Mouse (Mus musculus) testis, adult 2 months (tissue): ENCODE measurements at regions not wholly inside any gene's neighbourhood (a gene's known extent, or its start where the extent isn't known, plus 50 kb on each side); places are given as distances from the start of the nearest gene placed in this dataset.
"Not testable (repeated sequence)": the region's sequence is repeated elsewhere in the genome, so short reads cannot be mapped to it uniquely, and the experiment has no call there.

ENCODE experiments used
- H3K27ac ChIP-seq: fragments of 200-500 bp; 2 replicates; pipeline ENCODE4 v1.5.1; 2012; ENCODE audit warnings: low read depth, low read length; ENCODE audit not compliant: control insufficient read depth, insufficient read depth
- H3K27me3 ChIP-seq: fragments of 200-500 bp; 2 replicates; pipeline ENCODE4 v1.6.1; 2012; ENCODE audit warnings: mild to moderate bottlenecking, low read length, moderate library complexity; ENCODE audit not compliant: control insufficient read depth, insufficient read depth
- H3K36me3 ChIP-seq: fragments of 200-500 bp; 2 replicates; pipeline ENCODE4 v1.6.1; 2012; ENCODE audit warnings: mild to moderate bottlenecking, low read length; ENCODE audit not compliant: control insufficient read depth, insufficient read depth
- H3K4me1 ChIP-seq: fragments of 200-500 bp; 2 replicates; pipeline ENCODE4 v1.6.1; 2012; ENCODE audit warnings: low read length; ENCODE audit not compliant: control insufficient read depth, insufficient read depth
- H3K4me3 ChIP-seq: fragments of 200-500 bp; 2 replicates; pipeline ENCODE4 v1.5.1; 2012; ENCODE audit warnings: low read depth, mild to moderate bottlenecking, low read length, moderate library complexity, mixed read lengths; ENCODE audit not compliant: control insufficient read depth
- CTCF ChIP-seq: fragments of 200-500 bp; IDR thresholded peaks from 2 replicates; pipeline ENCODE4 v1.5.1; 2012; ENCODE audit warnings: low read depth, mild to moderate bottlenecking, inconsistent platforms, low read length, moderate library complexity; ENCODE audit not compliant: control insufficient read depth, insufficient read depth, insufficient replicate concordance
- POLR2A ChIP-seq: fragments of 200-500 bp; IDR thresholded peaks from 2 replicates; pipeline ENCODE4 v1.6.1; 2012; ENCODE audit warnings: low read depth, mild to moderate bottlenecking, inconsistent platforms, low read length, moderate library complexity; ENCODE audit not compliant: control insufficient read depth

DNA sequence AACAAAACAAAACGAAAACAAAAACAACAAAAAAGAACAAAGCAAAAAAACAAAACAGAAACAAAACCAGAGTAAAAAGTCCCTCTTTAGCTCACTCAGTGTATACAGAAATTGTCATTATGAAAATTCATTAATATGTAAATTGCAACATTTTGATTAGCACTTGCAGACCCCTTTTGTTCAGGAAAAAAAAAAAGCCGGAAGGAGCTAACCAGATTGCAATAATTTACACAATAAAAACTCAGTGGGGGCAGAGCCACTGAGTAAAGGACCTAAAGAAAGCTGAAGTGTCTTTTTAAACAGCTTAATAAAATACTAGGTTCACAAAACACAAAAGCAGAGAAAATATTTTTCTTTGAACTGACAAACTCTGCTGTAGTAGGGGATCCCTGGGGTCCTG lies 922.5 kb downstream of the Robo1 start:
- H3K27ac ChIP-seq: no peak overlapping the region
- no peaks in the 10 kb centered on the region for H3K27me3 ChIP-seq
- H3K36me3 ChIP-seq: no peaks in the 10 kb centered on the region
- H3K4me1 ChIP-seq: no peaks in the 10 kb centered on the region
- H3K4me3 ChIP-seq: no peak overlapping the region
- no peak for TF ChIP-seq CTCF
- no peak for TF ChIP-seq POLR2A

DNA sequence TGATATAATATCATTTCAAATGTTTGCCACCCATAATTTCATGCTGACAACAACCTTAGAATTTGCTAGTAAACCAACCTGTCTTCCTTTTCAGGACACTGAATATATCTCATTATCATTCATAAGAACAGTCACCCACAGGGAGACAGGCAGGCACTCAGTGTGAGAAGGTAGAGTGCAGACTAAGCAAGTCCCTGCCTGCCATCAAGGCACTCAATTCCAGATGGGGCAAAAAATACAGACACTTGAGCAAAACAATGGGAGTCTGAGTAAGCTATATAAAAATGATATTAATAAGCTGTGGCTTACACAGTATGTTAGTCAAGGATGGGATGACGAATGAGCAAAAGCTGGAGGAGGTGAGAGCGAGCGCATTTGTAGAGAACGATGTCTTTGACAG lies 909.4 kb downstream of the Robo1 start:
- Histone ChIP-seq H3K27ac (no peak overlapping the region), H3K4me1 (peaks cover 2% of the 10 kb centered on the region; the same call in 1 of the 2 replicates), H3K36me3 (no peaks in the 10 kb centered on the region), H3K27me3 (no peaks in the 10 kb centered on the region), H3K4me3 (no peak overlapping the region)
- TF ChIP-seq POLR2A: no peak
- no peak for TF ChIP-seq CTCF

DNA sequence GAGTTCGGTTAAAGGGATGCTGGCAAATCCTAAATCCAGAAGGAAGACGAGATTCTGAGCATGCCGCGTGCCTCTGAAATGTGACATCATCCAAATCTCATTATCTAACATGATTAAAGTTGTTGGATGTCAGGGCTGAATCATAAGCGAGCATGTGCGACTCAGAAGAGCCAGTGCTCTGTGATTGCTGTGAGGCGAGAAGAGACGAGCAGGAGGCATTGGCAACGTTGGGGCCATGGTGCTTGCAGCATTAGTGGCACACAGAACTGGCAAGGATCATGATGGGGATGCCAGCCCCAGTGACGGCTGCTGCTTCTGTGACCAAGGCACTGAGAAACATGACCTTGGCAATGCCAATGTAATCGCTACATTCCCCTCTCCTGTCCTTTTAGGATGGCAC lies 895.4 kb downstream of the Robo1 start:
- Histone ChIP-seq H3K27me3 (no peaks in the 10 kb centered on the region), H3K4me1 (no peaks in the 10 kb centered on the region), H3K27ac (no peak overlapping the region), H3K36me3 (no peaks in the 10 kb centered on the region), H3K4me3 (no peak overlapping the region)
- TF ChIP-seq CTCF (no peak), POLR2A (no peak)

DNA sequence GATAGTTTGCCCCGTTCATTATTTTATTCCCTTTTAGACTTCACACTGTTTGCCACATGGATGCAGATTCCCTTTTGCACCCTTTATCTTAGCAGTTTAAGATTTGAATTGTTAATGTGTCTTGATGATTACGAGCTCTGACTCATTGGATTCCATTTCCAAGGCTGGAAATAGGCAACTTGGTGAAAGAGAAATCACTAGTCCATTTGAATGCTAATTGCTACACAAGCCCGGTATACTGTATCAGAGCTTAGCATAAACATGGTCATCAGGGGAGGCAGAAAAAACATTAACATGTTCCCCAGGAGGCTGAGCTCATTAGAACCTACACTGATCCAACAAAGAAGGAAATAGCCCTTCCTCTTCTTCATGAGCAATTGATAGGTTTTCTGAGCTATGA lies 892.9 kb downstream of the Robo1 start:
- no peaks in the 10 kb centered on the region for H3K27me3 ChIP-seq
- no peak overlapping the region for H3K27ac ChIP-seq
- no peaks in the 10 kb centered on the region for H3K4me1 ChIP-seq
- H3K36me3 ChIP-seq: no peaks in the 10 kb centered on the region
- no peak overlapping the region for H3K4me3 ChIP-seq
- no peak for TF ChIP-seq POLR2A
- TF ChIP-seq CTCF: no peak

DNA sequence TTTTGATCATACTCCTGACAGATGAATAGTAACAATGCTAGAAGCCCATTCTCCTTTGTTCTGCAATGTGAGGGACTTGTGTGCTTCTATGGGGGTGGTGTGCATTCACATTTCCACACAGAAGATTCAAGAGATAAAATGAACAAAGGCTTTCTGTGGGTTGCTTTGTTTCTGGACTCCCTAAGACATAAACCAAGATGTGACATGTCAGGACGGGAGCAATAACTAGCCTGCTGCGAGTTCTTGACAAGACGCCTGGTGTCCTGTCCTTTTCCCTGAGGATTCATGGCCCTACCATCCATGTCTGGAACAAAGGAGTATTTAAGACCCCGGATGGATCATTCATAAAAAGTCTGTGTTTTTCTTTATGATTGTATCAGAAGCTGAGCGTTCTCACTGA lies 874.7 kb downstream of the Robo1 start:
- H3K27me3 ChIP-seq: no peaks in the 10 kb centered on the region

DNA sequence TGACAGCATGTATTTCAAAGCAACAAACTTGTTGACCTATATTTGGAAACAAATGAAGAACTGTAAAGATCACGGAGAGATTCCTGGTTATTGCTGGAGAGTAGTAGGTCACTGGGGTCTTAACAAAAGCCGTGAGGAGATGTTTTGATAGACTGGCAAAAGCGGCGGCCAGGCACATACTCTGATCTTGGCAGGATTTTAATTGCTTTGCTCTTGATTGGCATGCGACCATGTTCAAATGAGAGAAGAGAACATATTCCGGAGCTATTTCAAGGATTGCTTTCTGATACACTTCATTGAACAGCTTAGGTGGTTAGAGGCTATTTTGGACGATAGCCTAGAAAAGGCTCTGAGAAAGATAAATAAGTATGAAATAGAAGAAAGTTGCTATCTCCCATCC lies 874.2 kb downstream of the Robo1 start:
- H3K4me1 ChIP-seq: no peaks in the 10 kb centered on the region
- H3K27ac ChIP-seq: no peak overlapping the region
- no peaks in the 10 kb centered on the region for H3K27me3 ChIP-seq
- H3K36me3 ChIP-seq: no peaks in the 10 kb centered on the region
- H3K4me3 ChIP-seq: no peak overlapping the region
- TF ChIP-seq POLR2A (no peak), CTCF (no peak)

More for the DNA sequence above, 874.7 kb downstream of the Robo1 start:
- TF ChIP-seq CTCF (no peak), POLR2A (no peak)
- H3K4me1 ChIP-seq: no peaks in the 10 kb centered on the region
- H3K27ac ChIP-seq: no peak overlapping the region
- H3K36me3 ChIP-seq: no peaks in the 10 kb centered on the region
- no peak overlapping the region for H3K4me3 ChIP-seq

DNA sequence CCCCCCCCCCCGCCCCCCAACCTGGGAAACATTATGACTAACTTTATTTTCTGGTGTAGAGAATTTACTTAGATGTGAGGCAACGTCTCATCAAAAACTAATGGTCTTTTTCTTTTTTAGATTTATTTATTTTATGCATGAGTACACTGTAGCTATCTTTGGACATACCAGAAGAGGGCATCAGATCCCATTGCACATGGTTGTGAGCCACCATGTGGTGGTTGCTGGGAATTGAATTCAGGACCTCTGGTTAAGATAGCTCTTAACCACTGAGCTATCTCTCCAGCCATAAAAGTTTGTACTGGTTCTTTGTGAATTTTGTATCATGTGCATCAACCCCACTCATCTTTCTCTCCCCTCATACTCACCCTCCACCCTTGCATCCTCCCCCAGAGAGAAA lies 847.3 kb downstream of the Robo1 start:
- no peaks in the 10 kb centered on the region for H3K27me3 ChIP-seq
- no peak overlapping the region for H3K4me3 ChIP-seq
- H3K4me1 ChIP-seq: no peaks in the 10 kb centered on the region
- TF ChIP-seq POLR2A (no peak), CTCF (no peak)
- H3K27ac ChIP-seq: no peak overlapping the region
- H3K36me3 ChIP-seq: no peaks in the 10 kb centered on the region

DNA sequence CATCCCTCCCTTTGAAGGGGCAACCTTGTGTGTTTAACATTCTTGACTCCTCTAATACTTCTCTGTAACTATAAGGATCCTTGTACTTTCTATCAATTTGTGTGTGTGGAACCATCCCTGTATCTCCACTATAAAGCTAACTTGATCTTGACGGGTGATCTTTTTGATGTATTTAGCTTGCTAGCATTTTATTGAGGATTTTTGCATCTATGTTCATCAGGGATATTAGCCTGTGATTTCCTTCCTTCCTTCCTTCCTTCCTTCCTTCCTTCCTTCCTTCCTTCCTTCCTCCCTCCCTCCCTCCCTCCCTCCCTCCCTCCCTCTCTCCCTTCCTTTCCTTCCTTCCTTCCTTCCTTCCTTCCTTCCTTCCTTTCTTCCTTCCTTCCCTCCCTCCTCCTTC lies 819.8 kb downstream of the Robo1 start:
- H3K4me1 ChIP-seq, H3K4me3 ChIP-seq, H3K36me3 ChIP-seq, H3K27ac ChIP-seq, H3K27me3 ChIP-seq: not testable (repeated sequence)
